Comparison of ENCODE assay signal across 8 mouse cellular contexts in the genomic region with DNA sequence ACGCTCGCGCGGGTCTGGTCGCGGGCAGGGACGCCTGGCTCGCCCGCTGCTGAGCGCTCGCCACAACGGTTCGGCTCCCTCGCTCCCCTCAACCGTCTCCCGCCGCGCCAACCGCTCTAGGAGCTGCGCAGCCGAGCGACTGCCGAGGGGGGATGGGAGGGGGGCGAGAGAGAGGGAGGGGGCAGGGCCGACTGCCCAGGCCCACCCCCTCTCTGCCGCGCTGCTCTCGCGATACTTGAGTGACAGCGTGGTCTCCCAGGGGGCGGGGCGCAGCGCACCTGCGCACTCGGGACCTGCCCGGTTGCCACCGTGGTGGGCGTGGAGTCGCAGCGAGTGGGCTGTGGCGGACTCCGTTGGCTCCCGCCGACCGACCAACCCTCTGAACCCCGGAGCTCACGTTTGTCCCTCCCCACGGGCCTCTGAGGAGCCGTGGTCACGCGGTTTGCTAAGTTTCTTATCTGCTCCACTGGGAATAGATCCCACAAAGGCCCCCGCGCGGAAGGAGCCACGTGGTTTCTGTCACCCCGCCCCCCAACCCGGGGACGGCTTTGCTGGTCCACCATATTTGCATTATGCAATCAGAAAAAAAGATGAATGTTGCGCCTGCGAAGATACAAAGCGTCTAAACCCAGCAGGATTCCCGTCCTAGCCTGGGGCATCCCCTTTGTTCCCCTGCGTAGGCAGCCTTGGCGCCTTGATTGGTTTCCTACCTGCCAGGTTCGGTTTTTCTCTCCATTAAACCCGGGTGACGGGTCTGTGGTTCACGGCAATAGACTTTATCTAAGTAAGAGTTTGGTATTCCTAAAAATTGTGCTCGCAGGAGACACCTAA. TPM values are rescaled to one million over a fixed set of nuclear protein-coding genes. Genes with fewer than 3 reads are reported as not detected.
DNase-seq lines count a peak whose midpoint lies in the region; ATAC-seq lines count a peak whose summit lies in the region.

Hnrnph3 (minus strand) TSS at position 469 of the 831 bp plus-strand sequence.
Pbld2 (plus strand) TSS at position 567 of the 831 bp plus-strand sequence.

- peak; percentile 96 for ATAC-seq in hindbrain, embryonic 14.5 days (ENCODE audit: low FRiP score)

- peak within 1 kb of the TSS; percentile 62 for H3K4me2 ChIP-seq in hindbrain, embryonic 14.5 days (replicated peaks)

- DNase-seq in R1 (ENCODE audit: low read depth, low spot score) = peak; percentile 96
- DNase-seq in cerebellum, postnatal 25 days = peak; percentile 99
- peak; percentile 97 to 99 for DNase-seq in frontal cortex, postnatal 25 days (ENCODE audit: low spot score in 2 of 2)
- DNase-seq in hindbrain, embryonic 14.5 days (ENCODE audit: low spot score) = peak; percentile 99
- DNase-seq in layer of hippocampus, postnatal 36 days = peak; percentile 99
- DNase-seq in lung, postnatal 36 days = peak; percentile 97
- DNase-seq in retina, postnatal 1 day = peak; percentile 99
- DNase-seq in urinary bladder, adult 18-20 months (ENCODE audit: low spot score in 2 of 2) = peak; percentile 96 to 98

- H3K27me3 ChIP-seq in hindbrain, embryonic 14.5 days (ENCODE audit: control insufficient read depth, insufficient read depth, low read length) = no peaks in the 10 kb centered on the region

- peak within 1 kb of the TSS; percentile 99 for H3K9ac ChIP-seq in hindbrain, embryonic 14.5 days

- peaks cover 53% of the 10 kb centered on the region for H3K4me1 ChIP-seq in hindbrain, embryonic 14.5 days (replicated peaks; ENCODE audit: control insufficient read depth, insufficient read depth, low read length)

- under 1% methylated on average over 67 of the region's 69 CpGs for WGBS in hindbrain, embryonic 14.5 days

- H3K27ac ChIP-seq in hindbrain, embryonic 14.5 days = peak within 1 kb of the TSS; percentile 99

- H3K36me3 ChIP-seq in hindbrain, embryonic 14.5 days (replicated peaks; ENCODE audit: control insufficient read depth, insufficient read depth) = no peaks in the 10 kb centered on the region

- peak within 1 kb of the TSS; percentile 93 for H3K4me3 ChIP-seq in hindbrain, embryonic 14.5 days (replicated peaks; ENCODE audit: low read length)

- H3K9me3 ChIP-seq in hindbrain, embryonic 14.5 days (ENCODE audit: control insufficient read depth, low read length) = no peaks in the 10 kb centered on the region

RNA-seq across cellular contexts. Expression of gene Hnrnph3, which starts in this region (rescaled TPM):
- polyA plus RNA-seq in hindbrain, embryonic 14.5 days (2014; fragmentation: Nextera tagmentation; extraction: Ambion mirVana) = 75.0 and 76.8 TPM in 2 replicates
- total RNA-seq in layer of hippocampus, postnatal 36 days (2021) = 10 to 100 TPM; 52.9 to 60.8 TPM

RNA-seq across cellular contexts. Expression of gene Pbld2, which starts in this region (rescaled TPM):
- polyA plus RNA-seq in hindbrain, embryonic 14.5 days (2014; fragmentation: Nextera tagmentation; extraction: Ambion mirVana) = 0.46 and 0.59 TPM in 2 replicates
- total RNA-seq in layer of hippocampus, postnatal 36 days (2021) = 1 to 10 TPM; 1.7 to 2.3 TPM

Comparison
In these comparisons a context has a peak if more than half of its experiments do, and no peak if none do; other contexts are left out.
1. Peak in every context shown above with its lines: DNase-seq, ATAC-seq, H3K4me3 ChIP-seq and H3K27ac ChIP-seq.